Mouse (Mus musculus): ENCODE measurements around the gene Apobec1. TPM values are rescaled to one million over a fixed set of nuclear protein-coding genes. Genes with fewer than 3 reads are reported as not detected.
A peak's percentile ranks its signal among the peaks of the same experiment; 100 is the strongest.

Gene Apobec1
- total and polyA plus RNA-seq, 3 experiments = 39.6 to 42.6 (median 41.9) TPM

- Histone ChIP-seq H3K27ac (ENCODE audit: insufficient read depth, low read depth) (peak overlapping the region; percentile 81), H3K9me3 (replicated peaks; ENCODE audit: low read length) (no peaks in the 10 kb centered on the region), H3K79me2 (replicated peaks; ENCODE audit: control insufficient read depth, extremely low read depth, insufficient read depth, poor library complexity, severe bottlenecking) (peaks cover 52% of the 10 kb centered on the region), H3K4me3 (replicated peaks in 1 of 3; ENCODE audit: low read depth in 2 of 3, low read length in 2 of 3, poor library complexity in 1 of 3) (peak overlapping the region; percentile 36 to 66 (median 46)), H3K4me2 (ENCODE audit: insufficient read depth, low read depth, poor library complexity, severe bottlenecking) (peak overlapping the region; percentile 98), H3K36me3 (replicated peaks in 1 of 2; ENCODE audit: control insufficient read depth in 1 of 2, insufficient read depth in 1 of 2, low read length in 1 of 2) (peaks cover 38 to 56% of the 10 kb centered on the region in 2 experiments), H3K27me3 (replicated peaks) (no peaks in the 10 kb centered on the region), H3K4me1 (ENCODE audit: control insufficient read depth in 1 of 2, insufficient read depth in 2 of 2) (peaks cover 0 to 38% of the 10 kb centered on the region in 2 experiments; a peak in 3 of 4 replicates), H3K9ac (ENCODE audit: insufficient read depth, low read depth) (peak overlapping the region; percentile 6; the same call in 1 of the 2 replicates)
- dilution Hi-C loops (cut with MboI; ENCODE audit: extremely low pct_ligation_motif_present, extremely low pct_unique_long_range_greater_than_20kb, low sequenced_read_pairs) = no loop called here
- DNase-seq (ENCODE audit: extremely low read depth) = peak; percentile 51
- in situ Hi-C loops (cut with MboI; ENCODE audit: low pct_ligation_motif_present, low pct_unique_long_range_greater_than_20kb, low sequenced_read_pairs) = no loop called here
- TF ChIP-seq MXI1 (IDR thresholded peaks at IDR 0.05; ENCODE audit: low read depth, low read length) = no peak; the same call in 1 of the 2 replicates
- 0 out of 2 replicates have a peak, but pooled peaks have one; percentile 47 for TF ChIP-seq RCOR1 (conservative IDR thresholded peaks at IDR 0.05; ENCODE audit: low read depth, low read length)
- no peak for TF ChIP-seq ETS1 (conservative IDR thresholded peaks at IDR 0.05; ENCODE audit: low read depth, low read length)
- TF ChIP-seq ZNF384 (IDR thresholded peaks at IDR 0.05; ENCODE audit: low read depth, low read length) = peak; percentile 78
- TF ChIP-seq TCF12 (IDR thresholded peaks at IDR 0.05; ENCODE audit: low read depth, low read length) = 0 out of 2 replicates have a peak, but pooled peaks have one; percentile 13
- peak; percentile 75 for TF ChIP-seq EP300 (IDR thresholded peaks at IDR 0.05; ENCODE audit: low read length)
- peak; percentile 60; the same call in 1 of the 2 replicates for TF ChIP-seq CHD1 (IDR thresholded peaks at IDR 0.05; ENCODE audit: low read depth, low read length)
- TF ChIP-seq IRF4 (IDR thresholded peaks at IDR 0.05; ENCODE audit: low read depth, low read length) = peak; percentile 94
- no peak for TF ChIP-seq KAT2A (IDR thresholded peaks at IDR 0.05; ENCODE audit: insufficient replicate concordance, low read length)
- peak; percentile 78 for TF ChIP-seq SIN3A (IDR thresholded peaks at IDR 0.05; ENCODE audit: low read length)
These were observed 4.2 kb downstream of the Apobec1 start for GRCm38 (mm10) chr6:122598014-122598413.

GRCm38 (mm10) chr6:122596608-122597007 lies 5.6 kb downstream of the Apobec1 start:
- H3K9ac ChIP-seq (ENCODE audit: insufficient read depth, low read depth) = no peak overlapping the region
- peak overlapping the region; percentile 7; the same call in 1 of the 2 replicates for H3K27ac ChIP-seq (ENCODE audit: insufficient read depth, low read depth)
- in situ Hi-C loops (cut with MboI; ENCODE audit: low pct_ligation_motif_present, low pct_unique_long_range_greater_than_20kb, low sequenced_read_pairs) (no loop called here), dilution Hi-C loops (cut with MboI; ENCODE audit: extremely low pct_ligation_motif_present, extremely low pct_unique_long_range_greater_than_20kb, low sequenced_read_pairs) (no loop called here)
- no peak overlapping the region for H3K4me2 ChIP-seq (ENCODE audit: insufficient read depth, low read depth, poor library complexity, severe bottlenecking)
- H3K79me2 ChIP-seq (replicated peaks; ENCODE audit: control insufficient read depth, extremely low read depth, insufficient read depth, poor library complexity, severe bottlenecking) = peaks cover 49% of the 10 kb centered on the region
- peaks cover 3 to 47% of the 10 kb centered on the region in 2 experiments for H3K4me1 ChIP-seq (ENCODE audit: control insufficient read depth in 1 of 2, insufficient read depth in 2 of 2)
- no peak for TF ChIP-seq CTCF (conservative IDR thresholded peaks at IDR 0.05 in 1 of 2, IDR thresholded peaks at IDR 0.05 in 1 of 2; ENCODE audit: low read depth in 2 of 2, low read length in 2 of 2)
- TF ChIP-seq ELF1 (IDR thresholded peaks at IDR 0.05; ENCODE audit: low read depth, low read length) = no peak
- TF ChIP-seq ETS1 (conservative IDR thresholded peaks at IDR 0.05; ENCODE audit: low read depth, low read length) = no peak
- no peak for TF ChIP-seq MYC (IDR thresholded peaks at IDR 0.05; ENCODE audit: low read depth, low read length)
- no peak for TF ChIP-seq RCOR1 (conservative IDR thresholded peaks at IDR 0.05; ENCODE audit: low read depth, low read length)
- no peak for TF ChIP-seq TCF12 (IDR thresholded peaks at IDR 0.05; ENCODE audit: low read depth, low read length)
- TF ChIP-seq CHD1 (IDR thresholded peaks at IDR 0.05; ENCODE audit: low read depth, low read length) = no peak
- no peak for TF ChIP-seq E2F4 (IDR thresholded peaks at IDR 0.05; ENCODE audit: insufficient replicate concordance, low read depth, low read length)
- TF ChIP-seq NRF1 (IDR thresholded peaks at IDR 0.05; ENCODE audit: low read depth, low read length) = no peak
- no peak for TF ChIP-seq GABPA (IDR thresholded peaks at IDR 0.05; ENCODE audit: insufficient replicate concordance, low read depth, low read length)
- no peak for TF ChIP-seq JUND (conservative IDR thresholded peaks at IDR 0.05; ENCODE audit: low read depth, low read length)
- TF ChIP-seq MEF2A (IDR thresholded peaks at IDR 0.05; ENCODE audit: borderline replicate concordance, low read depth, low read length) = no peak
- TF ChIP-seq JUN (IDR thresholded peaks at IDR 0.05; ENCODE audit: insufficient read depth, low read depth, low read length) = no peak
- TF ChIP-seq EP300 (IDR thresholded peaks at IDR 0.05; ENCODE audit: low read length) = no peak
- TF ChIP-seq CHD2 (IDR thresholded peaks at IDR 0.05; ENCODE audit: low read length) = no peak
- no peak for TF ChIP-seq MAX (IDR thresholded peaks at IDR 0.05; ENCODE audit: low read length)
- TF ChIP-seq PAX5 (IDR thresholded peaks at IDR 0.05; ENCODE audit: low read length) = no peak
- TF ChIP-seq POLR2A (IDR thresholded peaks at IDR 0.05; ENCODE audit: low read depth, low read length) = no peak
- TF ChIP-seq IRF4 (IDR thresholded peaks at IDR 0.05; ENCODE audit: low read depth, low read length) = no peak
- peaks cover 10% of the 10 kb centered on the region for H3K9me3 ChIP-seq (replicated peaks; ENCODE audit: low read length)
- no peak for DNase-seq (ENCODE audit: extremely low read depth)
- no peak overlapping the region for H3K4me3 ChIP-seq (replicated peaks in 1 of 3; ENCODE audit: low read depth in 2 of 3, low read length in 2 of 3, poor library complexity in 1 of 3)
- H3K36me3 ChIP-seq (replicated peaks in 1 of 2; ENCODE audit: control insufficient read depth in 1 of 2, insufficient read depth in 1 of 2, low read length in 1 of 2) = peaks cover 50 to 70% of the 10 kb centered on the region in 2 experiments
- H3K27me3 ChIP-seq (replicated peaks) = no peaks in the 10 kb centered on the region

All from CH12.LX (cell line).